Mouse (Mus musculus): Measurements from ENCODE around the gene March2.

Gene March2

GRCm38 (mm10) chr17:33718944-33719725 is 665 bp upstream of the March2 start:
- no peak for DNase-seq (ENCODE audit: low read depth, low spot score)

DNA sequence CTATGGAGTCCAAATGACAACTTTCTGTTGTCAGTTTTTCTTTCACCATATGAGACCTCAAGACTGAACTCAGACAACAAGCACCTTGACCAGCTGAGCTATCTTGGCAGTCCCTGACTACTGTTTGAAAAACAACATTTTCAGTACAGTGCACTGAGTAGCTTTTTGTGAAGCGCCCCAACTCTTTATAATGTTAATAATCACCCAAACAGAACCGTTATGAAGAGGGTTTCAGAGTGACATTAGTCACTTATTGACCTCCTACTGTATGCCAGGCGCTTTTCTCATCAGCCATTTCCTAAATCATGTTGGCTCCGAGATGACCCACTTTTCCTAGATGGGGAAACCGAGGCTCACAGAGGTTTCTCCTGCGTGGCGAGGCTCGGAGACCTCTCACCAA is 488 bp downstream of the March2 start:
- DNase-seq (ENCODE audit: low read depth, low spot score), result no peak

DNA sequence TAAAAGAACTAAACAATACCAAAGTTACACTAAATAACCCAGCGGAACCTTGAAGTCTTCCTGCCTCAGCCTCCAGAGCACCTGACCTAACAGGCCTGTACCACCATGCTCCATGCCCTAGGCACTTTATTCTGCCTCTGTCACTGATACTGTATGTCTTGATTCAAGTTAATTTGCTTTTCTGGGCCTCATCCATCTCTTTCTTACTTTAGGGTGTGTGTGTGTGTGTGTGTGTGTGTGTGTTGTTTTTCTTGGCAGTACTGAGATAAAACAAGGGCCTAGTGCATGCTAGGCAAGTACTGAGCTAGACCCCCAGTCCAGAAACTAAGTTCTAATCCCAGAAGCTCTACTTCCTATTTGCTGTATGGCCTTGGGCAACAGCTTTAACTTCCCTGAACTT is 1.2 kb downstream of the March2 start:
- no peak for DNase-seq (ENCODE audit: low read depth, low spot score)

DNA sequence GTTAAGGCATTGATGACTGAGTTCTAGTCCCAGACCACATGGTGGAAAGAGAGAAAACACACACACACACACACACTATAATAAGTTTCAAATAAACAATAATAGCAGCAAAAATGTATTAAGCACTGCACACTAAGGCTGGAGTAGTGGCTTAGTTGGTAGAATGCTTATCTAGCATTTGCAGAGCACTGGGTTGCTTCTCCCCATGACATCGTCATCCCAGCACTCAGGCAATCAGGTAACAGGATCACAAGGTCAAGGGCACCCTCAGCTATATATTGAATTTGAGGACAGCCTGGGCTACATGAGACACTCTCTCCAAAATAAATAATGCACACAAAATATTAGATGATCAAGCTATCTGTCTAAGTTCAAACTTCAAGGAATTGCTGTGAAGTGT is 3.7 kb downstream of the March2 start:
- no peak for DNase-seq (ENCODE audit: low read depth, low spot score)

- no peak for DNase-seq (ENCODE audit: low read depth, low spot score)
Observed at GRCm38 (mm10) chr17:33713271-33713670, 5.2 kb downstream of the March2 start.

DNA sequence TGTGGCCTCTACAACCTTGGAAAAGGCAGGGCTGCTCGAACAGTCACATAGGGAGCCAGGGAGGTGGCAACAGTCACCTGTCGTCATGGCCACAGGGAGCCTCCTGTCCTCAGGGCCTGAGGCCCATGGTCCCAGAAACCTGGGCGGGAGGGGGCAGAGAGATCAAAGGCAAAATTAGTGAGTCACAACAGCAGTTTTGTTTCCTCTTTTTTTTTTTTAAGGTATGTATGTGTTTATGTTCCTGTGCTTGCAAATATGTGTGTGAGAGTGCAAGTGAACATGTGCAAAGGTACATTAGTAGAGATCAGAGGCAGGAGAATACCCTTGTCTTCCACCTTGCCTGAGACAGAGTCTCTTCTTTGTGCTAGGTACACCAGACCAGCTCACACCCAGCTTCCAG is 8.6 kb downstream of the March2 start:
- DNase-seq (ENCODE audit: low read depth, low spot score), result no peak

DNA sequence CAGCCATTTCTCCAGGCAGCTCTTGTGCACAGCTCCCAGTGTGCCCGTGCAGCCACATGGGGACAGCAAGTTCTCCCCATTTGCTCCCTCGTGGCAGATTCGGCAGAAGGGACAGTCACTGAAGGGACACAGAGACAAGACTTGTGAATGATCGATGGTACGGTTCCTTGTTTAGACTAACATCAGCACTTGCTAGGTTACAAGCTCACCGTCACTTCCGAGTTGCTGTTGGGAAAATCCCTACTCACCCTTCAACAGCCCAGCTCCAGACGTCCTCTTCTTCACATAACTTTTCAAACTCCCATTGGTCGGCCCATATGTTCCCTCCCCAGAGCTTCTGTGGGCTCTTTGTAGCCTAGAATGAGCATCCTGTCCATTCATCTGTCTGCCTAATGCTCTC is 15.4 kb downstream of the March2 start:
- no peak for DNase-seq (ENCODE audit: low read depth, low spot score)

DNA sequence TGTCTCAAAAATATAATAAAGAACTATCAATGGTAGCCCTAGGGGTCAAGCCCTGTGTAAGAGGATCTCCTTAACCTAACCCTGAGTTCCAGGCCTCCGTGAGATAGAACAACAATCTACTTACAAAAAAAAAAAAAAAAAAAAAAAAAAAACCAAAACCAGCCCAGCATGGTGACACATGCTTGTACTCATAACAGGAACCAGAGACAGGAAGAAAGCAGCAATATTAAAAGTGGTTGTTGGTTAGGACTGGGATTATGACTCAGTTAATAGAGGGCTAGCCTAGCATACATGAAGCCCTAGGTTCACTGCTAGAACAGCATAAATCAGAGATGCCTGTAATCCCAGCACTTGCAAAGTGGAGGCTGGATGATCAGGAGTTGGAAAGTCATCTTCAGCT is 16.3 kb downstream of the March2 start:
- no peak for DNase-seq (ENCODE audit: low read depth, low spot score)

DNA sequence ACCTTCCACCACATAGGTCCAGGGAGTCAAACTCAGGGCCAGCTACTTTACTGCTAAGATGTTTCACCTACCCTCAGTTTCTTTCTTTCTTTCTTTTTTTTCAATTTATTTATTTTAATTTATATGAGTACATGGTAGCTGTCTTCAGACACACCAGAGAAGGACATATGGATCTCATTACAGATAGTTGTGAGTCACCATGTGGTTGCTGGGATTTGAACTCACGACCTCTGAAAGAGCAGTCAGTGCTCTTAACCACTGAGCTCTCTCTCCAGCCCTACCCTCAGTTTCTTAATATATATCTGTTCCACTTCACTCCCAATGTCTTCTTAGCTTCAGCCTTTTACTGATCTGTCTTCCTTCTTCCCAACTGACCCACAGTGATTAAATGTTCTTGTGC is 23.0 kb downstream of the March2 start:
- DNase-seq (ENCODE audit: low read depth, low spot score), result peak; percentile 79

DNA sequence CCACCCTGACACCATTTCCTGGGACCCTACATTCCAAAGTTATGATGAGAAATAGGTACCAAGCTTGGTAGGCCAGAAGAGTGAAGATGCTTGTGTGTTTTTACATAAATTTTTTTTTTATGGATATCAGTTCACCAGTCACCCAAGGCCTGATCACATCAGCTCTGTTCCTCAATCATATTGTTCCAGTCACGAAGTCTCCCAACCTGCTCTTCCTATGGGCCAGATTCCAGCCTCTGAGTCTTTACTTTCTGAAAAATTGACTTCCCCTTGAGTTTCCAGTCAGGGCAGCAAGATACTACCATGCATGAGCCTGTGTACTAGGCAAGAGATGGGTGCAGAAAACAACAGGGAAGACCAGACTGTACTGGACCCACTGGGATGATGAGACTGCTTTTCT is 31.7 kb downstream of the March2 start, which contains the start of gene Hnrnpm:
Hnrnpm (minus strand) TSS at position 101 of the 400 bp plus-strand sequence.
- no peak for DNase-seq (ENCODE audit: low read depth, low spot score)

DNA sequence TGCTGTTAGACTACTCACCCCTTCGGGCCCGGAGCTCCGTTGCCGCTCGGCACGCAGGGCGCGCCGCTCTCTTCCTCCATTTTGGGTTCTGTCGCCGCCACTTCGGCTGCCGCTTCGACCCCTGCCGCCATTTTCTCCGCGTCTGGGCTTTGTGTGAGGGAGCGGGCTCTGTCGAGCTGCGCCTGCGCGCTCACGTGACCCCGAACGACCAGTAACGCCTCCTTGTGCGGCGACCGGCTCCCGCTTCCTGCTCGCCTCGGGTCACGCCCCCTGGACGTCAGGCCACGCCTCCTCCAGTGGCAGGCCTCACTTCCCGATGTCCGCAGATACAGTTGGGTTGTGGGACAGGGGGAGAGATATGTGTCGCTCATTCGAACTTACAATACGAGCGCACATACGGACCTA is 33.2 kb downstream of the March2 start:
- DNase-seq (ENCODE audit: low read depth, low spot score), result peak; percentile 97

GRCm38 (mm10) chr17:33684671-33685231 is 33.7 kb downstream of the March2 start:
- peak; percentile 71 for DNase-seq (ENCODE audit: low read depth, low spot score)

DNA sequence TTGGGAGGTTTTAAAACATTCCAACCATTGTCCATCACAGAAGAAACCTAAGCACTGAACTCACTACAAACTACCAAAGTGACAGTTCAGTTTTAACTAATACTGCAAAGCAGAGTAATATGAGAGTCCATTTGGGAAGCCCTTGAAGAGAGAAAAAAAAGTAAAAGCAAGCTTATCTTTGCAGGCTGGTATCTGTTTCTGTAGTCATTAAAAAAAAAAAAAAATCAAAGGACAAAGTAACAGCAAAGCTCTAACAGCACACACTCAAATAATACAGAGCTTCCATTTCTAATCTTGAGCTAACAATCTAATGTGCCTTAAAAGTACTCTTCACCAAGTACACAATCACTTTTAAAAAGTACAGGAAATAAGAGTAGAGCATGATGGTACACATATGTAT is 36.7 kb downstream of the March2 start:
- no peak for DNase-seq (ENCODE audit: low read depth, low spot score)

DNA sequence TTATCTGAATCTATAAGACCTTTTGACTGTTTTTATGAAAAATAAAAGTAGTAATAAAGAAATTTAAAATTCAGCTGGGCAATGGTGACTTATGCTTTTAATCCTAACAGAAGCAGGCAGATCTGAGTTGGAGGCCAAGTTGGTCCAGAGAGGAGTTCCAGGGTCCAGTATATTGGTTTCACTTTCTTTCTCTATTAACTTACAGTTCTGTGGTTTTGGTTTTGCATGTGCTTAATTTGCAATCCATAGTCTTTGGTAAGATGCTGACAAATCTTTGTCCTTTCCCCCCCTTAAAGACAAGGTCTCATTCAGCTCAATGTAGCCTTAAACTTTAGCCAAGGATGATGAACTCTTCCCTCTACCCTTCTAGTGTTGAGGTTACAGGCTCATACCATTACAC is 39.7 kb downstream of the March2 start:
- DNase-seq (ENCODE audit: low read depth, low spot score), result peak; percentile 33

DNA sequence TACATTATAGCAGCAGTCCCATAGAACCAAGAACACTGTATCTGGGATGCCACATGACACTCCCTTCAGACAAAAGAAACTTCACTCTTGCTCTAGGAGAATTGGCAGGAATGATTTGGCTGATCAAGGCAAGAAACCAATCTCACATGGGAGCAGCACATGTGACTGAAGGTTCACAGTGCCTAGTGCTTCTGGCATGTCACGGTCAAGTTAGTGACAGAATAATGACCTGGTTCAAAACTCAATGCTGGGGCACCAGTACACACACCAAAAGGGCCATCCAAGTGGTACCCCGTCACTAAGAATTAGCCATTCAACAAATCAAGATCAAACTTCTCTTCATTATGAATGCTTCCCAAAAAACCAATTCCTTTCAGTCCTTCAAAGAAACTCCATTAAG is 42.4 kb downstream of the March2 start:
- DNase-seq (ENCODE audit: low read depth, low spot score), result no peak

GRCm38 (mm10) chr17:33675452-33675851 is 43.0 kb downstream of the March2 start:
- peak; percentile 34 for DNase-seq (ENCODE audit: low read depth, low spot score)

- DNase-seq (ENCODE audit: low read depth, low spot score), result no peak
Observed at GRCm38 (mm10) chr17:33673837-33674236, 44.6 kb downstream of the March2 start.

DNA sequence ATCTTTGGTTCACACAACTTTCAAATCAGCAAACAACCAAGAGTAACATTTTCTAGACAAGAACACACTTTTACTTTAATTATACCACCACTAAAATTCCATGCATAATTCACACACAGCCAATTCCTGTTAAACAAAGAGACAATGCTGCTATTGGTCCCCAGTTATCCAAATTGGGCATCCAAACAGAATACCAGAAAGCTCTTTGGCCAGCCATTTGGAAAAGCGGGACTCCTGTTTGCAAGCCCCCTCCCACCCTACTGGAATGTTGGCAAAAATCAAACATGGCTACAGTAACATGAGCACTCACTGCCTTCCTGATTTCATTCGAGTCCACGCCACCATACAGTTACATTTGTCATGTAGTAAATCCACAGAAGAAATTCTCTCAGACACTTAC is 48.8 kb downstream of the March2 start:
- DNase-seq (ENCODE audit: low read depth, low spot score), result no peak

- no peak for DNase-seq (ENCODE audit: low read depth, low spot score)
Observed at GRCm38 (mm10) chr17:33666813-33667212, 51.7 kb downstream of the March2 start.

DNA sequence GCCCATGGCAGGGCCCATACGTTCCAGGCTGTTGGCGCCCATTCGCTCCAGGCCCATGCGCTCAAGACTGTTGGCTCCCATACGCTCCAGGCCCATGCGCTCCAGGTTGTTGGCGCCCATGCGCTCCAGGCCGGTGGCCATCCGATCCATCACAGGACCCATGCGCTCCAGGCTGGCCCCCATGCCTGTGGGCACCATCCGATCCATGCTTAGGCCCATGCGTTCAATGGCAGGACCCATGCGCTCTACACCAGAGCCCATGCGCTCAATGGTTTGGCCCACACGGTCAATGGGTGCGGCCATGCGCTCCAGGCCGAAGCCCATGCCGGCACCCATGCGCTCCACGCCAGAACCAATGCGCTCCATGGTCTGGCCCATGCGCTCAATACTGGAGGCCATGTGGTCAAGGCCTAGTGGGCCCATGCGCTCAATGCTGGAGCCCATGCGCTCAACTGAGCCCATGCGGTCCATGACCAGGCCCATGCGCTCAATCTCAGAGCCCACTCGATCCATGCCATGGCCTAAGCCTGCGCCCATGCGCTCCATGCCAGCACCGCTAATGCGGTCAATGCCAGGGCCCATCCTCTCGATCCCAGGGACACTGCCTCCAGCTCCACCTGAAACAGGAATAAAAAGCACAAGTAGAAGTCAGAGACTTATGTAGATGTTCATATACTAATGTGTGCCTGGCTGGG is 68.5 kb downstream of the March2 start:
- no peak for DNase-seq (ENCODE audit: low read depth, low spot score)

GRCm38 (mm10) chr17:33645073-33645472 is 73.4 kb downstream of the March2 start:
- DNase-seq (ENCODE audit: low read depth, low spot score), result no peak

- DNase-seq (ENCODE audit: low read depth, low spot score), result no peak
Observed at GRCm38 (mm10) chr17:33644068-33644467, 74.4 kb downstream of the March2 start.

DNA sequence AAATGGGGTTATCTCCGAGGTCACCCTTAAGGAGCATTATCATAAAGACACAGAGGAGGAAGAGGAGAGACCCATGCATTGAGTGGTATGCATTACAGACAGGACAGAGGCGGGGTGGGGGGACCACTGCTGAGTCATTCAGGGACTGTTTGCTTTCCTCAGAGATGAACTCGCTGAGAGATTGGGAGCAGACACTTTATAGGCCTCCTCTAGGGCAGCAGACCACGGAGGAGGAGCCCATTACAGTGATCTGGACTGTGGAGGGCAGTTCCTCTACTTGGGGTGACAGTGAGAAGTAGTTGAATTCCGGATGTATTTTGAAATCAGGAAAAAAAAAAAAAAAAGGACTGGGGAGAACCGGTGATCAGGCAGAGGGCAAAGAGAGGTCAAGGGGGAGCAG is 78.7 kb downstream of the March2 start:
- no peak for DNase-seq (ENCODE audit: low read depth, low spot score)

Measured in 3T3-L1 (cell line).